Mouse (Mus musculus) heart, adult 2 months (tissue): ENCODE data around the gene Tuba3b.

ENCODE experiments used
- CTCF ChIP-seq: fragments of 200-600 bp; IDR thresholded peaks from 2 replicates; pipeline ENCODE4 v1.8.1; 2022; ENCODE audit warnings: antibody characterized with exemption, mild to moderate bottlenecking, moderate library complexity
- EP300 ChIP-seq: fragments of 200-500 bp; IDR thresholded peaks from 2 replicates; pipeline ENCODE4 v1.6.1; 2011; ENCODE audit warnings: low read depth, low read length, control low read depth; ENCODE audit not compliant: insufficient read depth
- POLR2A ChIP-seq: fragments of 200-500 bp; IDR thresholded peaks from 2 replicates; pipeline ENCODE4 v1.6.1; 2011; ENCODE audit warnings: mild to moderate bottlenecking, low read depth, low read length, control low read depth; ENCODE audit not compliant: insufficient read depth

GRCm38 (mm10) chr6:145652986-145653385, 37.4 kb downstream of the Tuba3b start:
- TF ChIP-seq CTCF: no peak
- no peak for TF ChIP-seq POLR2A
- no peak for TF ChIP-seq EP300
